Mouse (Mus musculus): ENCODE measurements around the gene Rasgef1b. TPM values are rescaled to one million over a fixed set of nuclear protein-coding genes. Genes with fewer than 3 reads are reported as not detected.

The Rasgef1b gene
- polyA plus RNA-seq, 1 experiment from 2014 or later, result 33.1 TPM

DNA sequence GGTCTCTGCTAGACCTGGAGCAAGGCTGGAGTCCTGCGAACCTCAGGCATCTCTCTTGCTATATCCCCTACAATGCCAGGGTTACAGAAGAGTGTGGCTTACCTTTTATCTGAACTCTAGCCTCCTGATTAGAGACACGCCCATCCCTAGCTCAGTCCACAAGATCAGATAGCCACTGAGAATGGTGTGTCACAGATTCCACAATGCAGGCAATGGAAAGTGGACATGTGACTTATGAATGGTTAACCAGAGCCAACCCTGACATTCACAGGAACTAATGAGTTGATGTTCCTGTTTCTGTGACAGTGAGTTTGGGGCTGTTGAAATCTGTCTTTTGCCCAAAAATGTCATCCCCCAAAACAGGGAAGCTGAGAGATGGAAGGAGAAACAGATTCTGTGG is 401.8 kb downstream of the Rasgef1b start:
- Histone ChIP-seq H3K9ac (no peak overlapping the region), H3K36me3 (no peaks in the 10 kb centered on the region), H3K27me3 (no peaks in the 10 kb centered on the region), H3K4me1 (replicated peaks) (no peaks in the 10 kb centered on the region), H3K9me3 (replicated peaks) (no peaks in the 10 kb centered on the region), H3K27ac (no peak overlapping the region), H3K4me3 (no peak overlapping the region), H3K4me2 (no peak overlapping the region)
- ATAC-seq (replicated peaks; ENCODE audit: insufficient number of reproducible peaks, insufficient read depth, low FRiP score, low read depth), result no peak
- WGBS, result 80% methylated on average over 2 of the region's 2 CpGs

DNA sequence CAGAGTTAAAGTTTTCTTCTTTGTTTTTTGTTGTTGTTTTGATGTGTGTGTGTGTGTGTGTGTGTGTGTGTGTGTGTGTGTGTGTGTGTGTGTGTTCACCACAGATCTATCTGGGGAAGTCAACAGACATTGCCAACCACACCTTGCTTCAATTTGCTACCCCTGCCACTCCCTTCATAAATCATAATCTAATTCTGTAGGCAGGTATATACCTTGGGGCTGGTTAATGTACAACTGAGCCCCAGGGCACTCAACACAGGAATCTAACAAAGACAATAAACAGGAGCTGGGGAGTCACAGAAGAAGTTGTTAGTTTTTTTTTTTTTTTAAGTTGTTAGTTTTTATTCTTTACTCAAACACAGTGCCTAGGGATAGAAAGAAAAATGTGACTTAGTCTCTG is 403.6 kb downstream of the Rasgef1b start:
- Histone ChIP-seq H3K4me3 (no peak overlapping the region), H3K27ac (no peak overlapping the region), H3K27me3 (no peaks in the 10 kb centered on the region), H3K9me3 (replicated peaks) (no peaks in the 10 kb centered on the region), H3K4me1 (replicated peaks) (no peaks in the 10 kb centered on the region), H3K9ac (no peak overlapping the region), H3K36me3 (no peaks in the 10 kb centered on the region), H3K4me2 (no peak overlapping the region)
- ATAC-seq (replicated peaks; ENCODE audit: insufficient number of reproducible peaks, insufficient read depth, low FRiP score, low read depth), result no peak

DNA sequence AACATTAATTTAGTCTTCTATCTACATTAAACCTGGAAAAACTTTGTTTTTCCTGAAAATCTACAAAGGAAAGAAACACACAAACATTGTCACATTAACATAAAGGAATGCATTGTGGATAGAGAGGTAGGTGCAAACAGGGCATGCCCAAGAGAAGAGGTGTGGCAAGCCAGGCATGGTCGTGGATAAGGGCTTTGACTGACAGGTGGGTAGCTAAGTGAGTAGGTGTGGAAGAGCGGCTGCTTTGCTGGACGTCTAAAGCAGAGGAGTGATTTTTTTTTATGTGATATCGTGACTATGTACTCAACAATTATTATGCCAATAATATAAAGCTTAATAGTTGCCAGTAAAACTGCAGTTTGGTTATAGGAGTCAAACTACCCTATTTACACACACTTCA is 408.1 kb downstream of the Rasgef1b start:
- 54% methylated on average over 4 of the region's 4 CpGs for WGBS
- Histone ChIP-seq H3K4me2 (no peak overlapping the region), H3K36me3 (no peaks in the 10 kb centered on the region), H3K27me3 (no peaks in the 10 kb centered on the region), H3K4me3 (no peak overlapping the region), H3K9me3 (replicated peaks) (no peaks in the 10 kb centered on the region), H3K27ac (no peak overlapping the region), H3K4me1 (replicated peaks) (no peaks in the 10 kb centered on the region), H3K9ac (no peak overlapping the region)
- ATAC-seq (replicated peaks; ENCODE audit: insufficient number of reproducible peaks, insufficient read depth, low FRiP score, low read depth), result no peak

DNA sequence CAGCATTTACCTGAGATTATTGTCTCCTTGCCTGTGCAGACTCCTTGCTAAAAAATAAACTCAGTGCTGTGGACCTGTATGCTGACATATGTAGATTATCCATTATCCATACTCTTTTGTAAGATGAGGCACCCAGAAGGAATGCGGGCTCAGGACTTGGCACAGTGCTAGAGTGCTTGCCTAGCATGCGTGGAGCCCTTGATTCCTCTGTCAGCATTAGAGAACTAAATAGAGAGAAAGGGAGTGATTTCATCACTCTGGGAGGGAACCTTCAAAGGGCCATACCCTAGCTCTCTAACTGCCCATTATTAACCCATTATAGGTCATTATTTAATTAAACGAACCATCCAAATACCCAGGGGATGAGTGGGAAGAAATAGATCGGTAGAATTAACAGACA is 430.9 kb downstream of the Rasgef1b start:
- no peaks in the 10 kb centered on the region for H3K36me3 ChIP-seq
- H3K4me3 ChIP-seq, result no peak overlapping the region
- peaks cover 10% of the 10 kb centered on the region; the same call in 1 of the 2 replicates for H3K4me1 ChIP-seq (replicated peaks)
- no peak overlapping the region for H3K9ac ChIP-seq
- no peak overlapping the region for H3K4me2 ChIP-seq
- H3K27ac ChIP-seq, result no peak overlapping the region
- WGBS, result 61% methylated on average over 4 of the region's 4 CpGs
- H3K27me3 ChIP-seq, result no peaks in the 10 kb centered on the region
- H3K9me3 ChIP-seq (replicated peaks), result no peaks in the 10 kb centered on the region
- ATAC-seq (replicated peaks; ENCODE audit: insufficient number of reproducible peaks, insufficient read depth, low FRiP score, low read depth), result no peak

DNA sequence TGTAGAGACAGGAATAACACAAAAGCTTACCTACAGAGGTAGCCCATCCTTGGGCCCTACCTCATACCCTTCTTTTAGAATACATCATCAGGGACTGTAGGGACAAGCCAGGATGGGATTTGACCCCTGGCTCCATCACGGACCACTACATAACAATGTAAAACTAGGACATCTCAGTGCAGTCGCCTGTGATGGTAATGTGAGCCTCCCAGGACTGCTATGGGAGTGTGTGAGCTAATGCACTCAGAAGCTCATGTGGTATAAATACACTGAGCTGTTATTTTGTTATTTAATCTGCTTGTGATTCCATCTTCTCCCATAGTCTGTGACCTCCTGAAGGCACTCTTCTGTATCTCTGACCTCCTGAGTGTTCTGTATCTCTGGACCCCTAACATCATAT is 432.5 kb downstream of the Rasgef1b start:
- no peak overlapping the region for H3K4me2 ChIP-seq
- peaks cover 17% of the 10 kb centered on the region for H3K4me1 ChIP-seq (replicated peaks)
- H3K9ac ChIP-seq, result no peak overlapping the region
- no peak overlapping the region for H3K27ac ChIP-seq
- ATAC-seq (replicated peaks; ENCODE audit: insufficient number of reproducible peaks, insufficient read depth, low FRiP score, low read depth), result no peak
- H3K9me3 ChIP-seq (replicated peaks), result no peaks in the 10 kb centered on the region
- H3K36me3 ChIP-seq, result no peaks in the 10 kb centered on the region
- no peaks in the 10 kb centered on the region for H3K27me3 ChIP-seq
- WGBS, result 77% methylated on average over 2 of the region's 2 CpGs
- H3K4me3 ChIP-seq, result no peak overlapping the region

DNA sequence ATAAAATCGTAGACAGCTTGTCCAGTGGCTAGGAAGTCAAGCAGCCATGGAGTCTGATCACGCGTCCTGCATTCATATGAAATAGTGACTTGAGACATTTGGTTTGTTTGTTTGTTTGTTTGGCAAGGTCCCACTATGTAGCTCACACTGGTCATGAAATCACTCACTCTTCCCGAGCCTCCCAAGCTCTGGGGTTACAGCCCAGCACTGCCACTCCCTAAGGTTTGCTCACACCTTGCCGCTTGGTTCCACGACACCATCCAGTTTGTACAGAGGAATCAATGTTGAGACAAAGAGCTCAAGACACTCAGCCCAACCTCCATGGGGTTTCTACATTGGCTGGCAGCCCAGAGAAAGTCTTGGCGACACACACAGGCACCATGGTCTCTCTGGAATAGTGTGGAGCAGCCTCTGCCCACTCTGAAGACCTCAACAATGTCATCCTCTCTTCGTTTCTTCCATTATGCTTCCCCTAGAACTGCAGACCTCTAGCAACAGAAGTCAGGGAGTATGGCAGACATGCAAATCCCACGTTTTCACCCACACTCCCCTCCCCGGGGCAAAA is 436.5 kb downstream of the Rasgef1b start:
- WGBS, result 77% methylated on average over 10 of the region's 10 CpGs
- Histone ChIP-seq H3K36me3 (no peaks in the 10 kb centered on the region), H3K9ac (no peak overlapping the region), H3K4me1 (replicated peaks) (peaks cover 18% of the 10 kb centered on the region), H3K4me2 (no peak overlapping the region), H3K9me3 (replicated peaks) (no peaks in the 10 kb centered on the region), H3K27me3 (no peaks in the 10 kb centered on the region), H3K27ac (no peak overlapping the region), H3K4me3 (no peak overlapping the region)
- ATAC-seq (replicated peaks; ENCODE audit: insufficient number of reproducible peaks, insufficient read depth, low FRiP score, low read depth), result no peak

DNA sequence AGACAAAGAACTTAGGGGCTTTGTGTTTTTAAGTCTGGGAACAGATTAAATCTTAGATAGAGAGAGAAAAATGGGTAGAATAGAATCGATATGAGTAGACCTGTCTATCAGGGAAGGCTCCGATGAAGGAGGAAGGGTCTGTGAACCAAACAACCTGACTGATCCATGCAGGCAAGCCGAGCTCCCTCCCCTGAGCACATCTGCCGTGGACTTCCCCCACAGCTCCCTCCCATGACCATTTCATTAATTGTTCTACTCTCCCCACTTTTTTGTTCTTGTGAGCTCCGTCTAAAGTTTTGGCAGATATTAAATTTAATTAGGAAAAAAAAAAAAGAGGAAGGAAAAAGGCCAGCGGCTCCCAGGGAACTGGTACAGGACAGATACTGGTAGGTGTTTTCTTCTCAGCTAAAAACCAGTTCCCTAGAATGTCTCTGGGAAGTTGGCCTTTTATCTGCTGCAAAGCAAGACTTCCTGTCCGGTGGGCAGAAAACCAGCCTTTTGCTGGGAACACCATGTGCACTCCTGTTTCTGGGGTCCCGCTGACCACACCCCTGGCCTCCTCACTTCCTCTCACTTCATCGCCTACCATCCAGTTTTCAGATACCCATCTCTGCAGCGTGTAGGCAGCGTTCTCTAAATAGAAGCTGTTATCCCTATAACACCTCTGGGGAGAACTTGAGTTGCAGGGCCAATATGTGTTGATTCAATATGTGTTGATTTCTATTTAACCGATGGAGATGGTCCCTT is 437.6 kb downstream of the Rasgef1b start:
- H3K9ac ChIP-seq, result no peak overlapping the region
- H3K27ac ChIP-seq, result no peak overlapping the region
- no peaks in the 10 kb centered on the region for H3K9me3 ChIP-seq (replicated peaks)
- H3K4me2 ChIP-seq, result no peak overlapping the region
- H3K27me3 ChIP-seq, result no peaks in the 10 kb centered on the region
- peaks cover 18% of the 10 kb centered on the region for H3K4me1 ChIP-seq (replicated peaks)
- no peaks in the 10 kb centered on the region for H3K36me3 ChIP-seq
- no peak overlapping the region for H3K4me3 ChIP-seq
- no peak for ATAC-seq (replicated peaks; ENCODE audit: insufficient number of reproducible peaks, insufficient read depth, low FRiP score, low read depth)
- WGBS, result 45% methylated on average over 12 of the region's 12 CpGs

DNA sequence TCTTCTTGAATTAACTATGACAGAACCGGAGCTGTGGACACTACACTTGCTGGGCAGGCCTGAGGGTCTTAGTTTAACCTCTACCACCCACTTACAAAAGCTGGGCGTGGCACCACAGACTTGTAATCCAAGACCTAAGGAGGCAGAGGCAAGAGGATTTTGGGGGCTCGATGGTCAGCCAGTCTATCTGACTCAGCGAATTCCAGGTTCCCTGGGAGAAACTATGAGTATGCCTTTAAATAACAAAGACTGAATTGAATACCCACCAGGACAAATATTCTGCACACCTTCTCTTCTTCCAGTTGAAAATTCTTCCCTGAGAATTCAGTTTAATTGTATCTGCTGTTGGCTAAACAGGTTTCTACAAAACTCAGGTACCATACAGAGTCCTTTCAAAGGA is 440.6 kb downstream of the Rasgef1b start:
- WGBS, result 82% methylated on average over 4 of the region's 4 CpGs
- no peak overlapping the region for H3K27ac ChIP-seq
- H3K4me1 ChIP-seq (replicated peaks), result peaks cover 8% of the 10 kb centered on the region
- H3K9me3 ChIP-seq (replicated peaks), result no peaks in the 10 kb centered on the region
- H3K36me3 ChIP-seq, result no peaks in the 10 kb centered on the region
- no peak overlapping the region for H3K4me3 ChIP-seq
- ATAC-seq (replicated peaks; ENCODE audit: insufficient number of reproducible peaks, insufficient read depth, low FRiP score, low read depth), result no peak
- H3K9ac ChIP-seq, result no peak overlapping the region
- H3K27me3 ChIP-seq, result no peaks in the 10 kb centered on the region
- H3K4me2 ChIP-seq, result no peak overlapping the region

DNA sequence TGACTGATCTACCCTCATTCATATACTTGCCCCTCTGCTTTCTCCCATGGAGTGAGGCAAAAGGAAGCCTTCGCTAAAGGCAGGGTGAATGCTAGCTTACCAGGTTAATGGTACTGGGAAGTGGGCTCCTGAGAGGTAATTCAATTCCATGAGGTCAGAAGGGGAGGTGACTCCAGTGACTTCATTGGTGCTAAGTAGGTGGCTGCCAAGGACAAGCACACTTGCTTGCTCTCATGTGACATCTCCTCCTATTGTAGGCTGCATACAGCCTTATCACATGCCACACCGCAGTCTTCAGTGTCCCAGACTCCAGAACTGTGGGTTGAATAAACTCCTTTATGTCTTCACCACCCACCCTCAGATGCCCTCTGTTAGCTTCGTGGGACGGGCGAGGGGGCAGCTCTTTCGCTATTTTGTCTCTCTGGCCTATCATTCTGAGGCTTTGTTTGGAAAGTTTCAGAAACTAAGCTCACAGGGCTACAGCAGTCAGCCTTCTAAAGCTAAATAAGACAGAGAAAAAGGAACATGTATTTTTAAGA is 441.1 kb downstream of the Rasgef1b start:
- H3K9ac ChIP-seq, result no peak overlapping the region
- no peak overlapping the region for H3K27ac ChIP-seq
- H3K36me3 ChIP-seq, result no peaks in the 10 kb centered on the region
- no peaks in the 10 kb centered on the region for H3K27me3 ChIP-seq
- H3K4me3 ChIP-seq, result no peak overlapping the region
- peaks cover 8% of the 10 kb centered on the region for H3K4me1 ChIP-seq (replicated peaks)
- 79% methylated on average over 6 of the region's 6 CpGs for WGBS
- H3K4me2 ChIP-seq, result no peak overlapping the region
- H3K9me3 ChIP-seq (replicated peaks), result no peaks in the 10 kb centered on the region
- no peak for ATAC-seq (replicated peaks; ENCODE audit: insufficient number of reproducible peaks, insufficient read depth, low FRiP score, low read depth)

DNA sequence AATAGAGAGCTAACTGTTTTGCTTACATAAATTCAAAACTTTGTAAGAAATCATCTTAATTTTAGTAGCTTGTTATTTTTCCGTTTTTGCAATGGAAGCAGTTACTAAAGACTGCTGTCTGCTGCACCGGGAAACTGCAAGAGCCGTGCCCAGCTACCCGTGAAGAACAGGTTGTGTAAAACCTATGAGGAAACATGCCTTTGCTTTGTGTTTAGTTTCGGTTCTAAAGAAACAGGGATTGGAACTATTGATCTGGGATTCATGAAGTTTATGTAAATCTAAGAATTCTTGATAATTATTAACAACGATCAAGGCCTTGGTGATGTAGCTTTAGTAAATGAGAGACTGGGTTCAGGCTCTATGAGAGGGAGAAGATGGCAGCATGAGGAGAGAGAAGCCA is 442.3 kb downstream of the Rasgef1b start:
- Histone ChIP-seq H3K36me3 (no peaks in the 10 kb centered on the region), H3K4me3 (no peak overlapping the region), H3K27me3 (no peaks in the 10 kb centered on the region), H3K4me1 (replicated peaks) (peaks cover 3% of the 10 kb centered on the region), H3K9ac (no peak overlapping the region), H3K27ac (no peak overlapping the region), H3K4me2 (no peak overlapping the region), H3K9me3 (replicated peaks) (no peaks in the 10 kb centered on the region)
- no peak for ATAC-seq (replicated peaks; ENCODE audit: insufficient number of reproducible peaks, insufficient read depth, low FRiP score, low read depth)
- 90% methylated on average over 6 of the region's 6 CpGs for WGBS

DNA sequence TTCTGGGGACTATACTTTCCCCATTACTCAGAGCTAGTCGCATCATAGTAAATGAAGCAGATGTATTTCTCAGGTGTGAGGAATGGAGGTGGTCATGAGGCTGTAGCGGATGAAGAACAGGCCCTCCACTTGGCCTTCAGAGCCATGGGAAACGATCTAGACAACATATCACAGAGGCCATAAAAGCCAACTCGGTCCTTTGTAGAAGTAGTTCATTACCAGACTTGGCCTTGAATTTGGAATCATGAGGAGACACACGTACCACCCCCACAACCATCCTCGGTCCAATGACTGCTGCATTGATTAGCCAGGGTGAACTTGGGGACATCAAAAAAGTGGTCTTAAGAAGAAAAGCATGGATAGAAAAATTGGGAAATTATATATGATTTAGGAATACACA is 442.8 kb downstream of the Rasgef1b start:
- H3K9me3 ChIP-seq (replicated peaks), result no peaks in the 10 kb centered on the region
- H3K27me3 ChIP-seq, result no peaks in the 10 kb centered on the region
- no peak overlapping the region for H3K4me2 ChIP-seq
- H3K4me1 ChIP-seq (replicated peaks), result no peaks in the 10 kb centered on the region; the same call in 1 of the 2 replicates
- no peak for ATAC-seq (replicated peaks; ENCODE audit: insufficient number of reproducible peaks, insufficient read depth, low FRiP score, low read depth)
- no peak overlapping the region for H3K9ac ChIP-seq
- WGBS, result 88% methylated on average over 6 of the region's 6 CpGs
- no peak overlapping the region for H3K27ac ChIP-seq
- H3K4me3 ChIP-seq, result no peak overlapping the region
- no peaks in the 10 kb centered on the region for H3K36me3 ChIP-seq

DNA sequence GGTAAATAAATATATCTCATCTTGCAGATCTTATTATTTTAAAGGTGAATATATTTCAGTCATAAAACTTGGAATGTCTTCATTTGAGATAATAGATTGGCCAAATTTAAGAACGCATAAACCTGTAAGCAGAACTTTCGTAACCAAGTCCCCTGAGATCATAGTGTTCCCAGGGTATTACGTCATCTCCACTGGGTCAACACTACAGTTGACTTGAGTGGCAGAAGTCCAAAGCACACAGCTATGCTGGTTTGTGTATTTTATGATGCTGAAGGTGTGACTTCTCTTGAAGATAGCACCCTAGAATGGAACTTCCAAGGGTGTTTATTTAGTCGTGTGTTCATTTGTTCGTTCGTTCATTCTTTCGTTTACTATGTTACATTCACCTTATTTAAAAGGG is 444.5 kb downstream of the Rasgef1b start:
- WGBS, result 85% methylated on average over 7 of the region's 7 CpGs
- Histone ChIP-seq H3K27me3 (no peaks in the 10 kb centered on the region), H3K4me1 (replicated peaks) (no peaks in the 10 kb centered on the region; the same call in 1 of the 2 replicates)

More for the DNA sequence above, 444.5 kb downstream of the Rasgef1b start:
- Histone ChIP-seq H3K9me3 (replicated peaks) (no peaks in the 10 kb centered on the region), H3K36me3 (no peaks in the 10 kb centered on the region), H3K9ac (no peak overlapping the region), H3K4me2 (no peak overlapping the region), H3K4me3 (no peak overlapping the region), H3K27ac (no peak overlapping the region)
- no peak for ATAC-seq (replicated peaks; ENCODE audit: insufficient number of reproducible peaks, insufficient read depth, low FRiP score, low read depth)
